Mouse (Mus musculus): ENCODE measurements around the gene Hoxa3. TPM values are rescaled to one million over a fixed set of nuclear protein-coding genes. Genes with fewer than 3 reads are reported as not detected.

Hoxa3 gene
- polyA plus RNA-seq, 1 experiment from 2014 or later, result 23.8 TPM

- H3K4me1 ChIP-seq (replicated peaks), result peaks cover 26% of the 10 kb centered on the region
Measured at GRCm38 (mm10) chr6:52163366-52164031, 49.6 kb downstream of the Hoxa3 start.

GRCm38 (mm10) chr6:52162611-52163365, 50.3 kb downstream of the Hoxa3 start:
- peak overlapping the region; percentile 70 for H3K4me3 ChIP-seq
- H3K36me3 ChIP-seq, result no peaks in the 10 kb centered on the region
- peak overlapping the region; percentile 100 for H3K27ac ChIP-seq
- H3K27me3 ChIP-seq, result peaks cover 25% of the 10 kb centered on the region
- H3K4me1 ChIP-seq (replicated peaks), result peaks cover 29% of the 10 kb centered on the region
- H3K4me2 ChIP-seq, result peak overlapping the region; percentile 88
- no peaks in the 10 kb centered on the region for H3K9me3 ChIP-seq
- no peak for ATAC-seq (ENCODE audit: low FRiP score)
- under 1% methylated on average over 14 of the region's 14 CpGs for WGBS
- H3K9ac ChIP-seq, result peak overlapping the region; percentile 100

More at GRCm38 (mm10) chr6:52163366-52164031, 49.6 kb downstream of the Hoxa3 start:
- H3K9me3 ChIP-seq, result no peaks in the 10 kb centered on the region
- H3K4me3 ChIP-seq, result peak overlapping the region; percentile 70
- H3K4me2 ChIP-seq, result peak overlapping the region; percentile 88
- H3K9ac ChIP-seq, result peak overlapping the region; percentile 100
- no peaks in the 10 kb centered on the region for H3K36me3 ChIP-seq
- H3K27me3 ChIP-seq, result peaks cover 22% of the 10 kb centered on the region; the same call in 1 of the 2 replicates
- peak overlapping the region; percentile 100 for H3K27ac ChIP-seq
- no peak for ATAC-seq (ENCODE audit: low FRiP score)
- WGBS, result under 1% methylated on average over 17 of the region's 17 CpGs

GRCm38 (mm10) chr6:52162093-52162380, 51.1 kb downstream of the Hoxa3 start:
- Histone ChIP-seq H3K27me3 (peaks cover 31% of the 10 kb centered on the region), H3K4me3 (peak overlapping the region; percentile 70), H3K9me3 (no peaks in the 10 kb centered on the region), H3K36me3 (no peaks in the 10 kb centered on the region), H3K4me2 (peak overlapping the region; percentile 88), H3K4me1 (replicated peaks) (peaks cover 35% of the 10 kb centered on the region), H3K9ac (peak overlapping the region; percentile 100), H3K27ac (peak overlapping the region; percentile 87)
- ATAC-seq (ENCODE audit: low FRiP score), result no peak
- 0% methylated on average over 1 of the region's 1 CpGs for WGBS

- WGBS, result 2% methylated on average over 8 of the region's 8 CpGs
- H3K9ac ChIP-seq, result peak overlapping the region; percentile 100
- peak overlapping the region; percentile 70 for H3K4me3 ChIP-seq
- no peaks in the 10 kb centered on the region for H3K9me3 ChIP-seq
- H3K27ac ChIP-seq, result peak overlapping the region; percentile 96
- H3K27me3 ChIP-seq, result peaks cover 36% of the 10 kb centered on the region
- H3K4me1 ChIP-seq (replicated peaks), result peaks cover 40% of the 10 kb centered on the region
- ATAC-seq (ENCODE audit: low FRiP score), result no peak
- H3K4me2 ChIP-seq, result peak overlapping the region; percentile 88
- H3K36me3 ChIP-seq, result no peaks in the 10 kb centered on the region
Measured at GRCm38 (mm10) chr6:52161336-52162092, 51.6 kb downstream of the Hoxa3 start.

GRCm38 (mm10) chr6:52160511-52161335, 52.4 kb downstream of the Hoxa3 start:
- Histone ChIP-seq H3K4me2 (peak overlapping the region; percentile 88), H3K9ac (peak overlapping the region; percentile 91), H3K4me1 (replicated peaks) (peaks cover 38% of the 10 kb centered on the region), H3K36me3 (no peaks in the 10 kb centered on the region), H3K9me3 (no peaks in the 10 kb centered on the region), H3K4me3 (peak overlapping the region; percentile 70), H3K27ac (peak overlapping the region; percentile 96), H3K27me3 (peaks cover 41% of the 10 kb centered on the region)
- WGBS, result 2% methylated on average over 30 of the region's 30 CpGs
- ATAC-seq (ENCODE audit: low FRiP score), result no peak

- peak overlapping the region; percentile 88 for H3K4me2 ChIP-seq
Measured at GRCm38 (mm10) chr6:52159979-52160378, 53.2 kb downstream of the Hoxa3 start.

GRCm38 (mm10) chr6:52159164-52159761, 53.9 kb downstream of the Hoxa3 start:
- WGBS, result 2% methylated on average over 12 of the region's 12 CpGs
- H3K27me3 ChIP-seq, result peaks cover 55% of the 10 kb centered on the region
- H3K9me3 ChIP-seq, result no peaks in the 10 kb centered on the region
- peak overlapping the region; percentile 88 for H3K4me2 ChIP-seq
- peak overlapping the region; percentile 70 for H3K4me3 ChIP-seq
- H3K27ac ChIP-seq, result peak overlapping the region; percentile 96
- H3K9ac ChIP-seq, result peak overlapping the region; percentile 91
- peaks cover 35% of the 10 kb centered on the region for H3K4me1 ChIP-seq (replicated peaks)
- no peak; the same call in 1 of the 2 replicates for ATAC-seq (ENCODE audit: low FRiP score)
- no peaks in the 10 kb centered on the region for H3K36me3 ChIP-seq

More at GRCm38 (mm10) chr6:52159979-52160378, 53.2 kb downstream of the Hoxa3 start:
- Histone ChIP-seq H3K9ac (peak overlapping the region; percentile 91), H3K9me3 (no peaks in the 10 kb centered on the region), H3K36me3 (no peaks in the 10 kb centered on the region), H3K27ac (peak overlapping the region; percentile 96), H3K4me1 (replicated peaks) (peaks cover 35% of the 10 kb centered on the region), H3K27me3 (peaks cover 47% of the 10 kb centered on the region), H3K4me3 (peak overlapping the region; percentile 70)
- 1% methylated on average over 9 of the region's 9 CpGs for WGBS
- no peak for ATAC-seq (ENCODE audit: low FRiP score)

GRCm38 (mm10) chr6:52158276-52159051, 54.7 kb downstream of the Hoxa3 start, which contains the start of gene Hoxa1:
Gene Hoxa1 (minus strand): TSS chr6:52158317.
- Histone ChIP-seq H3K9ac (peak within 1 kb of the TSS; percentile 91), H3K27me3 (peaks cover 58% of the 10 kb centered on the region), H3K36me3 (no peaks in the 10 kb centered on the region), H3K27ac (peak within 1 kb of the TSS; percentile 96), H3K4me3 (peak within 1 kb of the TSS; percentile 70), H3K4me1 (replicated peaks) (peaks cover 35% of the 10 kb centered on the region), H3K4me2 (peak within 1 kb of the TSS; percentile 88), H3K9me3 (no peaks in the 10 kb centered on the region)
- under 1% methylated on average over 55 of the region's 55 CpGs for WGBS
- ATAC-seq (ENCODE audit: low FRiP score), result peak; percentile 88

- under 1% methylated on average over 32 of the region's 32 CpGs for WGBS
- peaks cover 36% of the 10 kb centered on the region for H3K4me1 ChIP-seq (replicated peaks)
- H3K9me3 ChIP-seq, result no peaks in the 10 kb centered on the region
- peak overlapping the region; percentile 70 for H3K4me3 ChIP-seq
- peak overlapping the region; percentile 91 for H3K9ac ChIP-seq
- H3K27me3 ChIP-seq, result peaks cover 62% of the 10 kb centered on the region
- H3K27ac ChIP-seq, result no peak overlapping the region; the same call in 1 of the 2 replicates
- H3K4me2 ChIP-seq, result peak overlapping the region; percentile 88
- peak; percentile 6 for ATAC-seq (ENCODE audit: low FRiP score)
- no peaks in the 10 kb centered on the region for H3K36me3 ChIP-seq
Measured at GRCm38 (mm10) chr6:52157466-52158275, 55.5 kb downstream of the Hoxa3 start.

GRCm38 (mm10) chr6:52156551-52157200, 56.5 kb downstream of the Hoxa3 start:
- Histone ChIP-seq H3K27ac (no peak overlapping the region), H3K9me3 (no peaks in the 10 kb centered on the region), H3K4me2 (peak overlapping the region; percentile 88), H3K27me3 (peaks cover 71% of the 10 kb centered on the region), H3K4me1 (replicated peaks) (peaks cover 42% of the 10 kb centered on the region), H3K36me3 (no peaks in the 10 kb centered on the region), H3K4me3 (peak overlapping the region; percentile 70), H3K9ac (peak overlapping the region; percentile 43; the same call in 1 of the 2 replicates)
- 3% methylated on average over 20 of the region's 20 CpGs for WGBS
- ATAC-seq (ENCODE audit: low FRiP score), result no peak
